Mouse (Mus musculus): ENCODE results near the gene Wdr43.

DNA sequence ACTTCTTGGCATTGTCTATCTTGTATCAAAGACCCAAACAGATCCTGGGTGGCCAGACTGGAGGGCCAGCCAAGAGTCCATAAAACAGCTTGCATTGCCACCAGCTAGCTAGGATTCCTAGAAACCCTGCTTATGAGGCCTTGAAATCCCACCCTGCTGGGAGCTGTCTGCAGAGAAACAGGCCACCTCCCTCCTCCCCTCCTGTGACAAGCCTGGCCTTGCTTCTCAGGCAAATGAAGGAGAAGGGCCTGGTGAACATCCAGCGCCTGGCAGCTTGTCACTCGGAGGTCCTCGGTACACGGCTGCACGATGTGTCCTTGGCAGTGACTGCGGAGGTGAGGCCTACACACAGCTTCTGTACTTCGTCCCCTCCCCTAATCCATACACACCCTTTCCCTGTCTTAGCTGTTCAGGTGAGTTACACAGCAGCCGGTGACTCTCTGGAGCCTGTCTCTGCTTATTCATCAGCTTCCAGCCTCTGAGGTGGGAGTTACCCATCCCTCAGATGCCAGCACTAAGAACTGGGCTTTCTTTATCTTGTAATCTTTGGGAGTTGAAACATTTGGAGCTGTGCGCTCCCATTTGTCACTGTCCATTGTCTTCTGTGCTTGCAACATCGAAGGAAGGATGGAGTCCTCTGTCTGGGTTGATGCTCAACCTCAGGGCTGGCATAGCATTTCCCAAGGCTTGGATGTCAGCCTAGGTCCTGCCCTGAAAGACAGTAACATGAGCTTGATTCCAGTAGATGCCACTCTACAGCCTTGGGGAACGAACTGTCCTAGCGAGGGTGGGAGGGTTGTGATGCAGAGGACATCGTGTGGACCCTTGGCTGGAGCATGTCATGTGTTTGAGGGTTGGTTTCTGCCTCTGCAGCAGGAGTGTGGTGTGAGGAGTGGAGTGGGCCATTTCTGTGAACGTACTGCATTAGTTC lies 90.1 kb downstream of the Wdr43 start:
- no peak for TF ChIP-seq CTCF (IDR thresholded peaks at IDR 0.05; ENCODE audit: control insufficient read depth, insufficient read depth, low read length)
- no peak for TF ChIP-seq POLR2A (IDR thresholded peaks at IDR 0.05; ENCODE audit: borderline replicate concordance, control insufficient read depth, low read depth, low read length)
